Comparison of ENCODE assay signal across 8 mouse cellular contexts in genomic region chr10:127069281-127070189, GRCm38 (mm10). TPM values are rescaled to one million over a fixed set of nuclear protein-coding genes. Genes with fewer than 3 reads are reported as not detected.
DNase-seq lines count a peak whose midpoint lies in the region; ATAC-seq lines count a peak whose summit lies in the region.

No protein-coding gene starts in this region.

- H3K4me1 ChIP-seq in liver, embryonic 12.5 days = peaks cover 56% of the 10 kb centered on the region
- H3K4me1 ChIP-seq in stomach, embryonic 15.5 days = peaks cover 28% of the 10 kb centered on the region

- DNase-seq in left cerebral cortex, postnatal 4 days = peak; percentile 66
- DNase-seq in left cerebral cortex, postnatal 36 days (ENCODE audit: low spot score in 2 of 2) = no peak
- no peak for DNase-seq in thymus, postnatal 25 days
- DNase-seq in left cerebral cortex, adult 8-10 months (ENCODE audit: low spot score in 2 of 2) = no peak

- H3K9me3 ChIP-seq in liver, embryonic 12.5 days (replicated peaks) = no peaks in the 10 kb centered on the region
- H3K9me3 ChIP-seq in stomach, embryonic 15.5 days = no peaks in the 10 kb centered on the region

- peak overlapping the region; percentile 78 for H3K9ac ChIP-seq in liver, embryonic 12.5 days
- peak overlapping the region; percentile 67; the same call in 1 of the 2 replicates for H3K9ac ChIP-seq in stomach, embryonic 15.5 days

- intact Hi-C loops in left cerebral cortex, postnatal 4 days (cut with DNase I) = no loop called here
- intact Hi-C loops in left cerebral cortex, postnatal 36 days (cut with DNase I) = no loop called here

- peak overlapping the region; percentile 80 for H3K27ac ChIP-seq in liver, embryonic 12.5 days
- H3K27ac ChIP-seq in stomach, embryonic 15.5 days = peak overlapping the region; percentile 95

- peak overlapping the region; percentile 79 for H3K4me2 ChIP-seq in liver, embryonic 12.5 days
- peak overlapping the region; percentile 81 for H3K4me2 ChIP-seq in stomach, embryonic 15.5 days

- peak; percentile 13 for ATAC-seq in activated CD4-positive, CD25-positive, alpha-beta regulatory T cell, adult 4 months
- ATAC-seq in erythroid progenitor cell, adult 5-6 weeks (replicated peaks; ENCODE audit: low FRiP score, poor library complexity, severe bottlenecking) = 0 out of 2 replicates have a peak, but pooled peaks have one; percentile 8
- ATAC-seq in liver, embryonic 12.5 days = peak; percentile 11; the same call in 1 of the 2 replicates
- peak; percentile 20 for ATAC-seq in stomach, embryonic 15.5 days (ENCODE audit: insufficient read depth, low FRiP score, low read depth)

- WGBS in liver, embryonic 12.5 days (ENCODE audit: insufficient replicate concordance) = 8% methylated on average over 30 of the region's 30 CpGs
- WGBS in stomach, embryonic 15.5 days = 6% methylated on average over 30 of the region's 30 CpGs

- H3K27me3 ChIP-seq in liver, embryonic 12.5 days (replicated peaks) = no peaks in the 10 kb centered on the region
- H3K27me3 ChIP-seq in stomach, embryonic 15.5 days (replicated peaks) = no peaks in the 10 kb centered on the region

- peaks cover 43% of the 10 kb centered on the region for H3K36me3 ChIP-seq in liver, embryonic 12.5 days
- H3K36me3 ChIP-seq in stomach, embryonic 15.5 days = peaks cover 34% of the 10 kb centered on the region

- H3K4me3 ChIP-seq in liver, embryonic 12.5 days = peak overlapping the region; percentile 76
- peak overlapping the region; percentile 70 for H3K4me3 ChIP-seq in stomach, embryonic 15.5 days (replicated peaks)

RNA-seq across cellular contexts. Expression of gene Tspan31, which starts 0.5 kb away (rescaled TPM):
- 10 to 100 TPM; 49.9 to 54.4 TPM for total RNA-seq in left cerebral cortex, postnatal 4 days (2021)
- total RNA-seq in left cerebral cortex, postnatal 36 days (2021) = 10 to 100 TPM; 63.5 to 66.3 TPM
- 100 to 1,000 TPM in 1 of 2 experiments, 10 to 100 TPM in 1; 99.2 to 103 TPM for polyA plus RNA-seq in activated CD4-positive, CD25-positive, alpha-beta regulatory T cell, adult 4 months (2017; shearing (Covaris generic))
- total RNA-seq in erythroid progenitor cell, adult 5-6 weeks (2015; ENCODE audit: low replicate concordance) = 13.0 and 18.0 TPM in 2 replicates
- total RNA-seq in erythroid progenitor cell, adult 5-6 weeks (2017; ENCODE audit: low replicate concordance) = 6.6 and 8.5 TPM in 2 replicates
- polyA plus RNA-seq in liver, embryonic 12.5 days (2016; fragmentation: Nextera tagmentation; extraction: Ambion mirVana) = 75.2 and 81.9 TPM in 2 replicates
- 154 and 163 TPM in 2 replicates for polyA plus RNA-seq in stomach, embryonic 15.5 days (2015; fragmentation: Nextera tagmentation; extraction: Ambion mirVana)
- total RNA-seq in left cerebral cortex, adult 8-10 months (2022) = 10 to 100 TPM; 60.9 to 63.2 (median 62.1) TPM

RNA-seq across cellular contexts. Expression of gene Agap2, which starts 5.5 kb away (rescaled TPM):
- total RNA-seq in left cerebral cortex, postnatal 4 days (2021) = 100 to 1,000 TPM; 384 to 394 TPM
- total RNA-seq in left cerebral cortex, postnatal 36 days (2021) = 100 to 1,000 TPM; 680 to 686 TPM
- polyA plus RNA-seq in activated CD4-positive, CD25-positive, alpha-beta regulatory T cell, adult 4 months (2017; shearing (Covaris generic)) = 10 to 100 TPM; 20.4 to 29.9 TPM
- total RNA-seq in erythroid progenitor cell, adult 5-6 weeks (2015; ENCODE audit: low replicate concordance) = 1.1 and 3.8 TPM in 2 replicates
- 2.2 and 51.8 TPM in 2 replicates for total RNA-seq in erythroid progenitor cell, adult 5-6 weeks (2017; ENCODE audit: low replicate concordance)
- 0.92 and 1.6 TPM in 2 replicates for polyA plus RNA-seq in liver, embryonic 12.5 days (2016; fragmentation: Nextera tagmentation; extraction: Ambion mirVana)
- polyA plus RNA-seq in stomach, embryonic 15.5 days (2015; fragmentation: Nextera tagmentation; extraction: Ambion mirVana) = 0.28 and 0.67 TPM in 2 replicates
- 100 to 1,000 TPM; 595 to 685 (median 631) TPM for total RNA-seq in left cerebral cortex, adult 8-10 months (2022)

RNA-seq across cellular contexts. Expression of gene Cdk4, which starts 6.2 kb away (rescaled TPM):
- 100 to 1,000 TPM; 211 to 221 TPM for total RNA-seq in left cerebral cortex, postnatal 4 days (2021)
- total RNA-seq in left cerebral cortex, postnatal 36 days (2021) = 10 to 100 TPM; 76.9 to 88.1 TPM
- polyA plus RNA-seq in activated CD4-positive, CD25-positive, alpha-beta regulatory T cell, adult 4 months (2017; shearing (Covaris generic)) = 100 to 1,000 TPM; 304 to 317 TPM
- total RNA-seq in erythroid progenitor cell, adult 5-6 weeks (2015; ENCODE audit: low replicate concordance) = 84.3 and 107 TPM in 2 replicates
- 42.7 and 99.2 TPM in 2 replicates for total RNA-seq in erythroid progenitor cell, adult 5-6 weeks (2017; ENCODE audit: low replicate concordance)
- 766 and 777 TPM in 2 replicates for polyA plus RNA-seq in liver, embryonic 12.5 days (2016; fragmentation: Nextera tagmentation; extraction: Ambion mirVana)
- 1,443 and 1,450 TPM in 2 replicates for polyA plus RNA-seq in stomach, embryonic 15.5 days (2015; fragmentation: Nextera tagmentation; extraction: Ambion mirVana)
- total RNA-seq in left cerebral cortex, adult 8-10 months (2022) = 10 to 100 TPM; 79.8 to 91.4 (median 85.4) TPM

RNA-seq across cellular contexts. Expression of gene March9, which starts 9.6 kb away (rescaled TPM):
- 10 to 100 TPM; 75.1 to 76.5 TPM for total RNA-seq in left cerebral cortex, postnatal 4 days (2021)
- total RNA-seq in left cerebral cortex, postnatal 36 days (2021) = 10 to 100 TPM; 21.5 to 24.9 TPM
- polyA plus RNA-seq in activated CD4-positive, CD25-positive, alpha-beta regulatory T cell, adult 4 months (2017; shearing (Covaris generic)) = 1 to 10 TPM in 1 of 2 experiments, under 1 TPM in 1; 0.65 to 1.0 TPM
- not detected in 2 replicates for total RNA-seq in erythroid progenitor cell, adult 5-6 weeks (2015; ENCODE audit: low replicate concordance)
- total RNA-seq in erythroid progenitor cell, adult 5-6 weeks (2017; ENCODE audit: low replicate concordance) = not detected in 2 replicates
- 0.06 and 0.20 TPM in 2 replicates for polyA plus RNA-seq in liver, embryonic 12.5 days (2016; fragmentation: Nextera tagmentation; extraction: Ambion mirVana)
- polyA plus RNA-seq in stomach, embryonic 15.5 days (2015; fragmentation: Nextera tagmentation; extraction: Ambion mirVana) = 0.79 and 1.2 TPM in 2 replicates
- total RNA-seq in left cerebral cortex, adult 8-10 months (2022) = 10 to 100 TPM; 19.8 to 21.5 (median 21.2) TPM

RNA-seq across cellular contexts. Expression of gene Cyp27b1, which starts 21.5 kb away (rescaled TPM):
- total RNA-seq in left cerebral cortex, postnatal 4 days (2021) = under 1 TPM; 0.70 to 0.84 TPM
- total RNA-seq in left cerebral cortex, postnatal 36 days (2021) = 1 to 10 TPM in 1 of 2 experiments, under 1 TPM in 1; 0.39 to 1.2 TPM
- not detected for polyA plus RNA-seq in activated CD4-positive, CD25-positive, alpha-beta regulatory T cell, adult 4 months (2017; shearing (Covaris generic))
- total RNA-seq in erythroid progenitor cell, adult 5-6 weeks (2015; ENCODE audit: low replicate concordance) = not detected in 2 replicates
- not detected in 2 replicates for total RNA-seq in erythroid progenitor cell, adult 5-6 weeks (2017; ENCODE audit: low replicate concordance)
- 0.05 and 0.10 TPM in 2 replicates for polyA plus RNA-seq in liver, embryonic 12.5 days (2016; fragmentation: Nextera tagmentation; extraction: Ambion mirVana)
- 0.17 and 0.32 TPM in 2 replicates for polyA plus RNA-seq in stomach, embryonic 15.5 days (2015; fragmentation: Nextera tagmentation; extraction: Ambion mirVana)
- total RNA-seq in left cerebral cortex, adult 8-10 months (2022) = under 1 TPM; 0.30 to 0.46 (median 0.41) TPM

Comparison
In these comparisons a context has a peak if more than half of its experiments do, and no peak if none do; other contexts are left out.
1. RNA of gene Agap2, which starts 5.5 kb away (total RNA-seq): 680 to 686 TPM in left cerebral cortex, postnatal 36 days, 595 to 685 TPM in left cerebral cortex, adult 8-10 months and 384 to 394 TPM in left cerebral cortex, postnatal 4 days; 1.1 to 51.8 TPM in erythroid progenitor cell, adult 5-6 weeks; every median in the first group is over 4 times any median in the second.
2. Peak in every context shown above with its lines, with median percentiles within 50 percentile points of each other: ATAC-seq.